Mouse (Mus musculus): ENCODE measurements around the gene Lrp1. TPM values are rescaled to one million over a fixed set of nuclear protein-coding genes. Genes with fewer than 3 reads are reported as not detected.
A peak's percentile ranks its signal among the peaks of the same experiment; 100 is the strongest.

Lrp1 gene
- polyA plus RNA-seq, 1 experiment: 387 TPM

DNA sequence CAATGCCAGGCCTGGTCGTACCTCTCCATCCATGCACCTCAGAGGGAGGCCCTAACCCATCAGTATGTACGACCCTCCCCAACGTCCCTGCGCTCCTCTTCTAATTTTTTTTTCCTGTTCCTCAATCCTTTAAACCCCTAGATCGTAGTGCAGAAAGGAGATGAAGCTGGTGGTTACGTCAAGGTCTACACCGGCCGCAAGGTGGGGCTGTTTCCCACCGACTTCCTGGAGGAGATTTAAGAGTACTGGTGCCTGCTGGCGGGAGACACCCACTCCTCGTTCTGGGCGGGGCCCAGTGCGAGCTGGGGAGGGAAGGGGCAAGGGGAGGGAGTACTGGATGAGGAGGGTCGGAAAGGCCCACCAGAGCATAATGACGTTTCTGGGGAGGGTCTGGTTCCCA is 112.7 kb downstream of the Lrp1 start:
- H3K4me1 ChIP-seq (ENCODE audit: control insufficient read depth, insufficient read depth, low read length): no peaks in the 10 kb centered on the region; the same call in none of the 2 replicates
- no peak overlapping the region for H3K27ac ChIP-seq (ENCODE audit: insufficient read depth, low read length)
- TF ChIP-seq CTCF (IDR thresholded peaks at IDR 0.05; ENCODE audit: borderline replicate concordance, insufficient read depth, low read length) (peak; percentile 64; the same call in 1 of the 2 replicates), POLR2A (IDR thresholded peaks at IDR 0.05; ENCODE audit: low read depth, low read length) (no peak)
- H3K4me3 ChIP-seq (ENCODE audit: insufficient read depth, low read length): no peak overlapping the region

GRCm38 (mm10) chr10:127500894-127501893 is 119.8 kb downstream of the Lrp1 start, which contains the start of gene Stac3:
Gene Stac3 (plus strand): TSS chr10:127501686.
- no peak within 1 kb of the TSS for H3K4me3 ChIP-seq (ENCODE audit: insufficient read depth, low read length)
- TF ChIP-seq POLR2A (IDR thresholded peaks at IDR 0.05; ENCODE audit: low read depth, low read length): no peak
- TF ChIP-seq CTCF (IDR thresholded peaks at IDR 0.05; ENCODE audit: borderline replicate concordance, insufficient read depth, low read length): no peak
- H3K4me1 ChIP-seq (ENCODE audit: control insufficient read depth, insufficient read depth, low read length): peaks cover 14% of the 10 kb centered on the region
- H3K27ac ChIP-seq (ENCODE audit: insufficient read depth, low read length): peak within 1 kb of the TSS; percentile 89

DNA sequence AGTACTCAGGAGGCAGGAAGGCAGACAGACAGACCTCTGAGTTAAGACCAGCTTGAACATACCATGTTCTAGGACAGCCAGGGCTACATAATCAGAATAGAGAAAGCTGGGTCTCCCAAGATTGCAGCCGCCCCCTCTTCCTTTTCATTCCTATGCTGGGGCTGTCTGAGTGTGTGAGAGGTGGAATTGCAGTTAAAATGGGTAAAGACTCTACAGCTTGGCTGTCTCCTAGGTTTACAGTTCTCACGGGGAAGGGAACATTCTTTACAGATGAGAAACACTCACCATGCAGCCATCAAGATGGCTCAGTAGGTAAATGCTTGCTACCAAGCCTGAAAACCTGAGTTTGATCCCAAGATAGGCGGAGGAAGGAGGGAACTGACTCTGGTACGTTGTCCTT is 120.9 kb downstream of the Lrp1 start:
- H3K4me3 ChIP-seq (ENCODE audit: insufficient read depth, low read length): no peak overlapping the region
- TF ChIP-seq CTCF (IDR thresholded peaks at IDR 0.05; ENCODE audit: borderline replicate concordance, insufficient read depth, low read length) (no peak), POLR2A (IDR thresholded peaks at IDR 0.05; ENCODE audit: low read depth, low read length) (no peak)
- H3K4me1 ChIP-seq (ENCODE audit: control insufficient read depth, insufficient read depth, low read length): peaks cover 14% of the 10 kb centered on the region
- H3K27ac ChIP-seq (ENCODE audit: insufficient read depth, low read length): peak overlapping the region; percentile 89

GRCm38 (mm10) chr10:127499516-127499915 is 121.4 kb downstream of the Lrp1 start:
- TF ChIP-seq POLR2A (IDR thresholded peaks at IDR 0.05; ENCODE audit: low read depth, low read length) (no peak), CTCF (IDR thresholded peaks at IDR 0.05; ENCODE audit: borderline replicate concordance, insufficient read depth, low read length) (no peak)
- Histone ChIP-seq H3K4me1 (ENCODE audit: control insufficient read depth, insufficient read depth, low read length) (peaks cover 14% of the 10 kb centered on the region), H3K27ac (ENCODE audit: insufficient read depth, low read length) (peak overlapping the region; percentile 89), H3K4me3 (ENCODE audit: insufficient read depth, low read length) (no peak overlapping the region)

DNA sequence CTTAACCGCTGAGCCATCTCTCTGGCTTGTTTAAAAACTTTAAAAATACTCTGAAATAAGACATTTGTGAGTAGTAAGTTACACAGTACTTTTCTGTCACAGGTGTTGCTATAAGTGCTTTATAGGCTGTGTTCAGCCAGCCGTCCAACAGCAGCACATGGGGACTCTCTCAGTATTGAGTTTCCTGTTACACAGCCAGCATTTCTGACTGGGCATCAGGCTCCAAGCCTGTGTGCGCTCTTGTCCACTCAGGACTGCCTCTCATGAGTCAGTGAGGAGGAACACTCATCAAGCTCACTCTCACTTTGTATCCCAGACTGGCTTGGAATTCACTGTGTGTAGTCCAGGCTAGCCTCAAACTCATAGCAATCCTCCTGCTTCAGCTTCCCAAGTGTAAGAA is 124.8 kb downstream of the Lrp1 start:
- no peak for TF ChIP-seq CTCF (IDR thresholded peaks at IDR 0.05; ENCODE audit: borderline replicate concordance, insufficient read depth, low read length)
- no peak for TF ChIP-seq POLR2A (IDR thresholded peaks at IDR 0.05; ENCODE audit: low read depth, low read length)
- H3K4me1 ChIP-seq (ENCODE audit: control insufficient read depth, insufficient read depth, low read length): peaks cover 12% of the 10 kb centered on the region
- no peak overlapping the region for H3K4me3 ChIP-seq (ENCODE audit: insufficient read depth, low read length)
- no peak overlapping the region for H3K27ac ChIP-seq (ENCODE audit: insufficient read depth, low read length)

- no peaks in the 10 kb centered on the region for H3K4me1 ChIP-seq (ENCODE audit: control insufficient read depth, insufficient read depth, low read length)
- no peak for TF ChIP-seq POLR2A (IDR thresholded peaks at IDR 0.05; ENCODE audit: low read depth, low read length)
- no peak for TF ChIP-seq CTCF (IDR thresholded peaks at IDR 0.05; ENCODE audit: borderline replicate concordance, insufficient read depth, low read length)
These were observed 128.8 kb downstream of the Lrp1 start for GRCm38 (mm10) chr10:127492118-127492517.

DNA sequence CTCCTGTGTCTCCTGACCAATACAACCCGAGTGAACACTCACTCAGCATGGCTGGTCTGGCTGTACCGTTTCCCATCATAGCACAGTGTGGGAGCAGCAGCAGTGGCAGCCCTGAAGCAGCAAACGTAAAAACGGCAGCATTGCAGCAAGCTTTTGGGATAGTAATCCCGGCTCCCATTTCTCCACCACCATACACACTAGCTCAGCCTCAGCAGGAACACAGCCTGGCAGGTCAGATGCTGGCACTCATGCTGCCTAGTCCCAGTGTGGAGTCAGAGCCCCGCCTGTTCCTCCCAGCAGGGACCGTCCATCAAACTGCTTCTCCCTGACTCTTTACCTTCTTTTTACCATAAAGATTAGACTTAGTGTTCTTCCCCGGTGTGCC is 129.8 kb downstream of the Lrp1 start:
- Histone ChIP-seq H3K27ac (ENCODE audit: insufficient read depth, low read length) (no peak overlapping the region), H3K4me1 (ENCODE audit: control insufficient read depth, insufficient read depth, low read length) (no peaks in the 10 kb centered on the region)
- TF ChIP-seq POLR2A (IDR thresholded peaks at IDR 0.05; ENCODE audit: low read depth, low read length) (no peak), CTCF (IDR thresholded peaks at IDR 0.05; ENCODE audit: borderline replicate concordance, insufficient read depth, low read length) (no peak)

More at GRCm38 (mm10) chr10:127492118-127492517, 128.8 kb downstream of the Lrp1 start:
- peak overlapping the region; percentile 47 for H3K27ac ChIP-seq (ENCODE audit: insufficient read depth, low read length)
- no peak overlapping the region for H3K4me3 ChIP-seq (ENCODE audit: insufficient read depth, low read length)

DNA sequence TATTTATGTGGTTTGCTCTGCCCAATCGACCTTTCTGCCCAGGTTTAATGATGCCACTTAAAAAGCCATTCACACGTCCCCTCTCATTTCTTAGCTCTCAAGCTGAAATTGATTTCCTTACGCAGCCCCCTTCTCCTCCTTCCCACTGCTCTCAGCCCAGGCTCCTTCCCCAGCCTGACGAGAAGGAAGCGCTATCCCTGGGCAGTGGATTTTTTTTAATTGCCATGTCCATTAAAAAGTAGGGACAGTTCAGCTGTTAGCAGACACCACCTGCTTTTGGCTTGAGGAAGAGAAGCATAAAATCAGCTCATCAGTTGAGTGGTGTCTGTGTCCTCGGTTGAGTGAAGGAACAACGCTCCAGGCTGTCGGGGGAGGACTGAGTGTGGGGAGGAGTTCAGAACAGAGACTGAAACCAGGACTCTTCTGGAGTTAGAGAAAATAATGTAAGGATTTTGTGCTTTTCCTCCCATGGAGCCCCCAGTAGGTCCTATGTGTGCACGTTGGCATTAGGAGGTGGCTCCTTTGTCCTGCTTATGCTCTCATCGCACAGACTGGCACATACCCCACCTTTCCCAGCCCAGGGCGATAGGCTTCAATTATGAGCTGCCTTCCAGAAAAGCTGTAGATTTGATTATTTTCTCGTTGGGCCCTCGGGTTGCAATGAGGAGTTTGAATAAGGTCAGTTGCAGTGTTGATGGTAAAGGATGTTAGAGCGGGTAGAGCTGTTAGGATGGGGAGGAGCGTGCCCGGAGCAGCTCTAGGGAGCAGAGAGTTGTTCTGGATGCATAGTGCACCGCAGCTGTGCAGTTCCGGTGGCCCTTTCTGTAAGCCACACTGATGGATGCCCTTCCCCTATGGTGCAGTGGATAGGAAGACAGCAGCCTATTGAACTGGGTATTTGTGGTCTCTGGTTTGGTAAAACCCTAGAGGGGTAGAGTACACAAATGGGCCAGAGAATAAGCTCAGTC is 130.5 kb downstream of the Lrp1 start:
- no peak overlapping the region for H3K27ac ChIP-seq (ENCODE audit: insufficient read depth, low read length)
- TF ChIP-seq POLR2A (IDR thresholded peaks at IDR 0.05; ENCODE audit: low read depth, low read length) (no peak), CTCF (IDR thresholded peaks at IDR 0.05; ENCODE audit: borderline replicate concordance, insufficient read depth, low read length) (no peak)
- no peak overlapping the region for H3K4me3 ChIP-seq (ENCODE audit: insufficient read depth, low read length)
- no peaks in the 10 kb centered on the region for H3K4me1 ChIP-seq (ENCODE audit: control insufficient read depth, insufficient read depth, low read length)

More for the DNA sequence above, 129.8 kb downstream of the Lrp1 start:
- no peak overlapping the region for H3K4me3 ChIP-seq (ENCODE audit: insufficient read depth, low read length)

DNA sequence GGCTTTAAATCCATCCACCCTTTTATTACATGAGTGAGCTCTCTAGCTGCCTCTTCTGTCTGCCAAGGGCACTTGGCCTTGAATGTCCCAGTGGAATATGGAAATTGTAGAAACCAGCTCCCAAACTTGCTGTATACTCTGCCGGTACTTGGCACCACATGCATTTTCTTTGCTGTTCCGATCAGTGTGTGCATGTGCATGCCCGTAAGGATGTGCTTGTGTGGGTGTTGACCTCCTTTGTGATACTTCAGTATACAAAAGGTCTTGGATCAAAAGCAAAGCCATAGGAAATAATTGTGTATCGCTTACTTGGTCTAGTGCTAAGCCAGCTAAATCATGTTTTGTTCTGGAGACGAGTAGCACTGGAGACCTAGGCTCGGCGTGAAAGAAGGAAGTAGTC is 132.1 kb downstream of the Lrp1 start:
- no peak overlapping the region for H3K4me3 ChIP-seq (ENCODE audit: insufficient read depth, low read length)
- H3K4me1 ChIP-seq (ENCODE audit: control insufficient read depth, insufficient read depth, low read length): no peaks in the 10 kb centered on the region
- TF ChIP-seq CTCF (IDR thresholded peaks at IDR 0.05; ENCODE audit: borderline replicate concordance, insufficient read depth, low read length) (no peak), POLR2A (IDR thresholded peaks at IDR 0.05; ENCODE audit: low read depth, low read length) (no peak)
- H3K27ac ChIP-seq (ENCODE audit: insufficient read depth, low read length): no peak overlapping the region

Other genes with a start within 250 kb of the Lrp1 start
- 99.2 and 118 TPM in 2 replicates for gene R3hdm2, start 240.8 kb downstream of the Lrp1 start, polyA plus RNA-seq (2011; ENCODE audit: insufficient read length, low read depth, missing spikeins)
- gene Stac3, start 119.5 kb downstream of the Lrp1 start, polyA plus RNA-seq (2011; ENCODE audit: insufficient read length, low read depth, missing spikeins): 3.9 TPM in 2 replicates
- gene Ndufa4l2, start 106.2 kb downstream of the Lrp1 start, polyA plus RNA-seq (2011; ENCODE audit: insufficient read length, low read depth, missing spikeins): 1.4 and 3.4 TPM in 2 replicates
- 147 and 169 TPM in 2 replicates for gene Shmt2, start 98.7 kb downstream of the Lrp1 start, polyA plus RNA-seq (2011; ENCODE audit: insufficient read length, low read depth, missing spikeins)
- 1.1 and 1.8 TPM in 2 replicates for gene Nxph4, start 86.6 kb downstream of the Lrp1 start, polyA plus RNA-seq (2011; ENCODE audit: insufficient read length, low read depth, missing spikeins)
- 55.1 and 55.8 TPM in 2 replicates for gene Stat6, start 21.8 kb upstream of the Lrp1 start, polyA plus RNA-seq (2011; ENCODE audit: insufficient read length, low read depth, missing spikeins)
- gene Nemp1, start 45.8 kb upstream of the Lrp1 start, polyA plus RNA-seq (2011; ENCODE audit: insufficient read length, low read depth, missing spikeins): 8.5 and 10.6 TPM in 2 replicates
- 69.7 and 77.8 TPM in 2 replicates for gene Nab2, start 47.4 kb upstream of the Lrp1 start, polyA plus RNA-seq (2011; ENCODE audit: insufficient read length, low read depth, missing spikeins)
- 0.51 TPM in 1 of 2 replicates, not detected in the other for gene Myo1a, start 84.0 kb upstream of the Lrp1 start, polyA plus RNA-seq (2011; ENCODE audit: insufficient read length, low read depth, missing spikeins)
- not detected in 2 replicates for gene Tac2, start 103.3 kb upstream of the Lrp1 start, polyA plus RNA-seq (2011; ENCODE audit: insufficient read length, low read depth, missing spikeins)
- 5.4 and 5.8 TPM in 2 replicates for gene Zbtb39, start 118.4 kb upstream of the Lrp1 start, polyA plus RNA-seq (2011; ENCODE audit: insufficient read length, low read depth, missing spikeins)
- not detected in 2 replicates for gene Gpr182, start 130.6 kb upstream of the Lrp1 start, polyA plus RNA-seq (2011; ENCODE audit: insufficient read length, low read depth, missing spikeins)
- 0.17 and 0.30 TPM in 2 replicates for gene Rdh1, start 138.6 kb upstream of the Lrp1 start, polyA plus RNA-seq (2011; ENCODE audit: insufficient read length, low read depth, missing spikeins)
- gene Rdh16f1, start 138.6 kb upstream of the Lrp1 start, polyA plus RNA-seq (2011; ENCODE audit: insufficient read length, low read depth, missing spikeins): not detected in 2 replicates
- gene Rdh9, start 155.2 kb upstream of the Lrp1 start, polyA plus RNA-seq (2011; ENCODE audit: insufficient read length, low read depth, missing spikeins): 0.76 and 0.78 TPM in 2 replicates
- 0.18 TPM in 1 of 2 replicates, not detected in the other for gene Rdh16, start 180.0 kb upstream of the Lrp1 start, polyA plus RNA-seq (2011; ENCODE audit: insufficient read length, low read depth, missing spikeins)
- gene Rdh19, start 228.8 kb upstream of the Lrp1 start, polyA plus RNA-seq (2011; ENCODE audit: insufficient read length, low read depth, missing spikeins): not detected in 2 replicates
- gene Rdh16f2, start 245.3 kb upstream of the Lrp1 start, polyA plus RNA-seq (2011; ENCODE audit: insufficient read length, low read depth, missing spikeins): not detected in 2 replicates

Measured in embryonic fibroblast, embryonic 13.5 days (primary cell).